Mouse (Mus musculus) embryo, embryonic 11.5 days (tissue): ENCODE data around the gene Wfikkn1.

Experiments
- DNase-seq: peaks from one replicate; pipeline ENCODE4 v3.0.0-alpha.2; 2012; ENCODE audit warnings: low read depth, low spot score

Wfikkn1 gene

GRCm38 (mm10) chr17:25880196-25880910 lies at the start of gene Wfikkn1:
TSS of gene Wfikkn1 (minus strand) at chr17:25880858.
- no peak for DNase-seq

GRCm38 (mm10) chr17:25925348-25925747 lies 44.7 kb upstream of the Wfikkn1 start:
- DNase-seq = no peak

DNA sequence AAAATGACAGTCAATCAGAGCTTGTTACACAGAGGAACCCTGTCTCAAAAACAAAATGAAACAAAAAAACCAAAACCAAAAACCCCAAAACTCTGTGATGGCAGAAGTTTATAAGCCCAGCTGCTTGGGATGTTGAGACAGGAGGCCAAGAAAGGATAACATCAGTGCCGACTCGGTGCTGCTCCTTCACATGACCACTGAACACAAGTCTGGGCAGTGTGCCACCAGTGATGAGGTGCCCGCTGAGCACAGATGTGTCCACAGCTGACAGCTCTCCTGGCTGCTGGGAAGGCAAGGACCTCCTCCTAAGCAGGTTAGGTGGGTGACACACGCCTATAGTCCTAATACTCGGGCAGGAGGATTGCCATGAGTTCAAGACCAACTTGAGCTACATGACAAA lies 41.5 kb upstream of the Wfikkn1 start:
- DNase-seq = no peak

DNA sequence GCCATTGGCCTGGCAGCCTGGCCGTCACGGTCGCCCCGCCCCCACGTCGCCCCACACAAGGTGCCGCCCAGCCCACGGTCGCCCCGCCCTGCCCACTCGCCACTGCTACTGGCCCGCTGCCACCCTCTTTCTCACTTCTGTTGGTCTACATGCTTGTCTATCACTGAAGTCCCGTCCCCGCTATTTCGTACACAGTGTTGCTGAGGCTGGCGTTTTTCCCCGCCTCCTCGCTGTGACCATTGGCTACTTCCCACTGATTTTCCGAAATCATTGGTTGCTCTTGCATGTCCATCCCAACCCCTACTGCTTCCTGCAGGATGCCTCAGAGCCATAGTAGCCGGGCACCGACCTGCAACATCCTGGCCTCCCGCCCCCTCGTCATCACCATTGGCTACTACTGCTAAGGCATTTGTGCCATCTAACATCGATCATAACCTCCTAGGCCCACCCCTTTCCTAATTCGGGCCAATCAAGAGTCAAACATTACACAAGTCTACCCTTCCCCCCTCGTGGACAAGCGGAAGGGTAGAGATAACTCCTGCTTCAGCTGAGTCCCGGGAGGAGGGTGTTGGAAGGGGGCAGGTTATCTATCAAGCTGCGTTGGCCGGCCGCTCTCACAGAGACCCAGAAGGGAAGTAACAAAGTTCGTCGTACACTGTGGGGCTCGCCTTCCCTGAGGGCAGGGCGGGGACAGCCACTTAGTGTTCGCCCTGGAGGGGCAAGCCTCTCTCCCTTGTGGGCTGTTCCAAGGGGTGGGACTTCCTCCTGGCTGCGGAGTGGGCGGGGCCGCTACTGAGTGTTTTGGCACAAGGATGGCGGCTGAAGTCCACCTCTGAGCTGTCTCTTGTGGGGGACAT lies 39.4 kb upstream of the Wfikkn1 start:
- DNase-seq = peak; percentile 98

DNA sequence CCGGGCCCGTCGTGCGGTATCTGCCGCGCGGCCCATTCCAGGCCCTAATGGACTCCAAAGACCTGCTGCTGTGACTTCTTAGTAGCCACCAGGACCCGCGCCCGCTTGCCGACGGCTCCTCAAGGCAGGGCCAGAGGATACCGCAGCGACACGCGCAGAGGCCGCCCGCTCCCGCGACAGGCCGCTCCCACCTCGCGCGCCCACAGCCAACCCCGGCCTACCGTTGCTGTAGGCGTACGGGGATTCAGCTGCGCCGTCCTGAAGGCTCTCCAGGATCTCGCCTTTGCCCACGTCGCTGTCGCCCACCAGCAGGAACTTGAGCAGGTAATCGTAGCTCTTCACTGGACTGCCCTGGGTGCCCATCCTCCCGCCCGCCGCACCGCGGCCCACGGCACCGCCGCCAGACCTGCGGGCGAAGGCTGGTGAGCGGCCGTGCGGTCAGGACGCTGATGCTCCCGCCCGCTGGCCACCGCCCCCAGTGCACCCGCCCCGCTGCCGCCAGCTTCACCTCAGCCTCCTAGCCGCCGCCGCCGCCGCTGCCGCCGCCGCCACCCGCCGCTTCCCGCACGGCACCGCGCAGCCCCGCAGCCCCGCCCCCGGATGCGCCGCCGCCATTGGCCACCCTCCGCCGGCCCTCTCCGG lies 38.6 kb upstream of the Wfikkn1 start, which contains the start of gene Rab40c:
Rab40c (minus strand) TSS at position 584 of the 642 bp plus-strand sequence.
- no peak for DNase-seq

DNA sequence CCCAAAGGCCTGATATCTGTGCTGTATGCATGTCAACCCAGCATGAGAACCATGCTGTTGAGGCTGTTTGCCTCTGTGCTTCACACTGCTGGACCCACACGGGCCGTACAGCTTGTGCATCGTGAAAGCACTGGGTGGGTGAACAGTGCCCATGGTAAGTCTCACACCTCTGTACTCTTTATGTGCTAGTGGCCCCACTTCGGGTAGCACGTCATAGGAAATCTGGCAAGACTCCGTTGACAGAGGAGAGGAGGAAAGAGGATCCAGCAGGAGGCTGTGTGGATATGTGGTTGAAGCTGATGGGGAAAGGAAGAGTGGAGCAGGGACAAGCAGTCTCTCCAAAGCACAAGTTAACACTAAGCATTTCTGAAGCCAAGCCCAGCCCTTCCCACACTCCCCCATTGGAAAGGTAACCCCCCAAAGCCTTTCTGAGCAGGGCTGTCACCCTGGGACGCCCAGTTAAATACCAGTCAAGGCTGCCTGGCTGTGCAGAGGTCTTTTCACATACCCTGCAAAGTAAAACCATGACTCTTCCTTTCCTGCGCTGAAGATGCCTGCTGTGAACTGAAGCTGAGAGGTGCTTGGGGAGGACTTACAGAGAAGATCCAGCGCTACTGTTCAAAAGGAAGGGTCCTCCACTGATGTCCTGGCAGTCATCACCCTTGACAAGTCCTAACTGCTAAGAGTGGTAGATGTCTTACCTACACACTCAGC lies 37.5 kb upstream of the Wfikkn1 start:
- no peak for DNase-seq

GRCm38 (mm10) chr17:25916931-25917647 lies 36.4 kb upstream of the Wfikkn1 start:
- DNase-seq = no peak

DNA sequence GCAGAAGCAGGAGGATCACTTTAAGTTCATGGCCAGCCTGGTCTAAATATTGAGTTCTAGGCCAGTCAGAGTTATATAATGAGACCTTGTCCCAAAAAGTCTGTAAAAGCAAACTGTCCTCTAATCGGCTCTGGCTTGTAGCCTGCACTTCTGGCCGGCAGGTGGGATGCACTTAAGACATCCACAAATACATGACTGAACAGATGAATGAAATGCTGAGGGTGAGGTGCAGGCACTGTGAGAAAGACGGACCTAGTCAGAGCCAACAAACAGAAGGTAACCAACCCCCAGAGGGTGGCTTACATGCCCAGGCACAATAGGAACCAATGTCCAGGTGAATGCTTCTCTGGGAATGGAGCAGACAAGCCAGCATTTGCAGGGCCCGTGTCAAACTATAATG lies 33.6 kb upstream of the Wfikkn1 start:
- no peak for DNase-seq

DNA sequence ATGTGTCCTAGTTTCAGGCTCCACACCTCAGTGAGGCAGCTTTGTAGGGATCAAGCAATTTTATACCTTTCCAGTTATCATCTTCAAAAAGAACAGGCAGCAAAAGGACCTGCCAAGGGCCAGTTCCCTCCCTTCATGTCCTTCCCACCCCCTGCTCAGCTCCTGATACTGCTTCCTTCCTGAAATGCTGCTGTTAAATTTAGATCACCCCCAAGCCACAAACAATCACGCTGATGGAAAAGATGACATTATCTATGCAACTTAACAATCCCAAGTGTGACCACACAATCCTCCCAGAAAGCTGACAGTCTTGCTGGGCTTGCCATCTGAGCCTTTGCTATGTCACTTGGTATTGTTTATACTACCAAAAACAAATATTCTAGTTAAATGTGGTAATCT lies 33.2 kb upstream of the Wfikkn1 start:
- DNase-seq = no peak

DNA sequence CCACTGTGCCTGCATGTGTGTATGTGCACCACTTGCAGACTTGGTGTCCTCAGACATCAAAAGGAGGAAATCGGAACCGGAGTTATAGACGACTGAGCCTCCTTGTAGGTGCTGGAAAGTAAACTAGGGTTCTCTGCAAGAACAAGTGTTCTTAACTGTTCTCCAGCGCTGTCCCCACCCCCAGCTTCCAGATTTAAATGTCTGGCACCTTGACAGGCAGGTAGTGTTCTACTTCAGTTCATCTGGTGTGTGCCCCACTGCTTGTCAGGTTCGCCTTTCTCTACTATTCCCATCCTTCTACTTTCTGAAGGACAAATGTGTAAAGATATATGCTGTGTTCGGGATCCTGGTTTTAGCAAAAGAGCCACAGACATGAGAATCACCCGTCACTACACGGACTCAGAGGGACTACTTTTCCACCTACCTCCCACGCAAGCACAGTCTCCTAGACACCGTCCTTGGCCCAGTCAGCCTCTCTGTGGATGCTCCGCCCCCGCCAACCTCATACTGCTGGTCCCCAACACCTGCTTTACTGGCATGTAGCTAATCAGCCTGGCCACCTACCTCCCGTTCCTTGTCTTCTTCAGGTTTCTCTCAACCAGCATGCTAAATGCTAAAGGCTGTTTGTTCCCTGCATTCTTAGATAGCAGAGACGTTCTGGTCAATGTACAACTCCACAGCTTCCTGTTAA lies 32.7 kb upstream of the Wfikkn1 start:
- DNase-seq = no peak

DNA sequence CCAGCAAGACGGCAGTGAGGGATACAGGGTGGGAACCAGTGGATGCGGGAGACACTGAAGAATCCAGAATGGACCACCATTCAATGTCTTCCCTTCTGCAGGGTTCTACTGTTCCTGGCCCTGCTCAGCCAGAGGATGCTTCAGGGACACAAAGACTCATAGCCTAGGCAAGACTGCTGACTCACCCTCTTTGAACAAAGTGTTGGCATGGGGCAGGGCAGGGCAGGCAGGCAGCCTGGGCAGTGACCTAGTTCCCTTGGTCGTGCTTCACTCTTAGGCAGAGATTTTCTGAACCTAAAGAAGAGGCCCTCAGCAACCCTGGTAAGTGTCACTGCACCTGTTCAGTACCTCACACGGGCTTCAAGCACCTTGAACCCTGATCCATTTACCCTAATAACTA lies 31.2 kb upstream of the Wfikkn1 start:
- no peak for DNase-seq

GRCm38 (mm10) chr17:25907640-25908039 lies 27.0 kb upstream of the Wfikkn1 start:
- no peak for DNase-seq

- no peak for DNase-seq
Measured at GRCm38 (mm10) chr17:25903061-25903460, 22.4 kb upstream of the Wfikkn1 start.

DNA sequence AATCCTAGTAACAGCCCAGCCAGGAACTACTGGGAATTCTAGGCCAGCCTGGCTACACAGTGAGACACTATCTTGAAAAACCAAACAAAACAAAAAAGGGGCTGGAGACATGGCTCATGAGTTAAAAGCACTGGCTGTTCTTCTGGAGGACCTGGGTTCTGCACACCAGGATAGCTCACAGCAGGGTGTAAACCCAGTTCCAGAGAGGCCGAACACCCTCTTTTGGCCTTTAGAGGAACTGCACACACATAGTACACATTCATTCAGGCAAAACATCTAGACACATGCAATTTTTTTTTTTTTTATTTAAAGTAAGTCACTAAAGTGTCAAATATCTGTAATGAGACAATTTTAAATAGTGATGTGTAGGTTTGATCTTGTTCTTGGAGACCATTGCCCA lies 19.5 kb upstream of the Wfikkn1 start:
- DNase-seq = no peak

DNA sequence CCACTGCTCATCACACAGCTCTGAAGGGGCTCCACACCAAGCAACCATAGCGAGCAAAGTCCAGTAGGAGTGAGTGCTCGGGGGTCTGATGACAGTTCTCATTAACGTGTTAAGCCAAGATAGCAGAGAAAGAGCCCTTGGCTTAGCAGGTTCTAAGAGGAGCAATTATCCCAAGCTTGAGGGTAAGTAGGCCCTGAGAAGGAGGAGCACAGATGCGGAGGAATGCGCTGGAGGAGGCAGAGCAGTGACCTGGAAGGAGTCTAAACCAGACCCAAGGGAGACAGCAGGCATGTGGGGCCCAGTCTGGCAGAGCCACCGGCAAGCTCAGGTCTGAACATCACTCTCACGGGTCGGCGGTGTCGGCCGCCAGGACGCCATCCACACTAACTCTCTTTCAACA lies 15.2 kb upstream of the Wfikkn1 start:
- DNase-seq = no peak

DNA sequence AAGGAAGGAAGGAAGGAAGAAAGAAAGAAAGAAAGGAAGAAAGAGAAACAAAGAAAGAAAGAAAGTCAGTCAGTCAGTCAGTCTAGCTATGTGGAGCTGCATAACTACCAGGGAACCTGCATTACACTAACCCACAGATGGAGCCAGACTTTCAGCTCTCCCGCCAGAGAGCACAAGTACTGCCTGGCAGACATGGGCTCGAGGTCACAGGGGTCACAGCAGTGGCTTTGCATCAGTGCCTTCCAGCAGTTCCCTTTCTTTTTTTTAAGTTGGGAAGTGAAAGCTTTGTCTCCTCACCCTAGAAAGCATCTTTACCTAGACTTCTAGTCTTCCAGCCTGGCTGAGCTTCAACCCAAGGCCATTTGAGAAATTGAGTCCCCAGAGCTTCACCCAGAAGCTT lies 14.8 kb upstream of the Wfikkn1 start:
- no peak for DNase-seq

- peak; percentile 51 for DNase-seq
Measured at GRCm38 (mm10) chr17:25893975-25894617, 13.4 kb upstream of the Wfikkn1 start.

DNA sequence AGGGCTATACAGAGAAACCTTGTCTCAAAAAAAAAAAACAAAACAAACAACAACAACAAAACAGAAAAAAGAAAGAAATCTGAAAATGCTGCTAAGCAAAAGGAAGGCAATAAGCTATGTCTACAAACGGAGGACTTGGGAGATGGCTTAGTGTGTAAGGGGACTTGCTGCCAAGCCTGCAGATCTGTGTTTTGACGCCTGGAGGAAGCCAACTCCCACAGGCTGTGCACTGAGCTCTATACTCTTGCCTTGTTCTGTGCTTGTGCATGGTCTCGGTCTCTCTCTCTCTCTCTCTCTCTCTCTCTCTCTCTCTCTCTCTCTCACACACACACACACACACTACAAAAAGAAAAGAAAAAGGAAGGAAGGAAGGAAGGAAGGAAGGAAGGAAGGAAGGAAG lies 8.2 kb upstream of the Wfikkn1 start:
- DNase-seq = no peak

DNA sequence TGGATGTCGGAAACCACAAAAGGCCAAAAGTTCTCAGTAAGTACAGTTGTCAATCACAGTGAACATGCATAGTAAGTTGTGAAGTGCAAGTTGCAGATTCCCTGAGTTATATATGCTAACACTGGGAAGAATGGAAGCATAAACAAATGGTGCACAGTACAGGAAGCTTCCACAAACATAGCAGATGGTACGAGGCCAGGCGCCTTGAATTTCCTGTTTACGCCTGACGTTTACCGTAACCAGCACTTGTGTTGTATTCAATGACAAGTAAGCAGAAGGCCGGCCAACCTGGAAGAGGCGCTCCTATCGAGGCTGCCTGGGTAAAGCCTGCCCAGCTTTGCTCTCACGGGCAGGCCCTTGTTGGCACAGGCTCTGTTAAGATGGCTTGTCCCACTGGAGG lies 6.8 kb upstream of the Wfikkn1 start:
- DNase-seq = no peak

DNA sequence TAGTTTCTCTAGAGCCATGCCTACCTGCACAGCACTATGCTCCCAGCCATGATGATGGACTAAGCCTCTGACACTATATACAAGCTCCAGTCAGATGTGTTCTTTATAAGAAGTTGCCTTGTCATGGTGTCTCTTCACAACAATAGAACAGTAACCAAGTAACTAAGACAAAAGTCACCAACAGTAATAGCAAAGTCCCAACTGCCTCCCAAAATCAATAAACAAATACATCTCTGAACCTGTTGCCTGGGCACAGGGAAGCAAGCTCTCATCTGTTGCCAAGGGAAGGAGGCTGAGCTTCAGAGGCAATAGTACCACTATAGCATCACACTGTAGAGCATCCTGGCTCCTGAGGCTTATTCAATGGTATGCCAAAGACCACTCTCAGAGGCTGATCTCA lies 6.1 kb upstream of the Wfikkn1 start:
- no peak for DNase-seq
